Mouse (Mus musculus): ENCODE data around the gene Spata13. TPM values are rescaled to one million over a fixed set of nuclear protein-coding genes. Genes with fewer than 3 reads are reported as not detected.

Spata13 gene
- total and polyA plus RNA-seq, 2 experiments from 2014 or later = 16.5 to 34.1 TPM

GRCm38 (mm10) chr14:60805871-60806270, 172.1 kb downstream of the Spata13 start:
- Histone ChIP-seq H3K9me3 (ENCODE audit: low read length) (no peaks in the 10 kb centered on the region), H3K36me3 (ENCODE audit: insufficient read depth, low read length) (peaks cover 12% of the 10 kb centered on the region; the same call in 1 of the 2 replicates), H3K4me1 (ENCODE audit: insufficient read depth, low read length) (no peaks in the 10 kb centered on the region), H3K4me3 (ENCODE audit: low read length) (no peak overlapping the region), H3K27me3 (ENCODE audit: insufficient read depth, low read length) (no peaks in the 10 kb centered on the region), H3K9ac (replicated peaks; ENCODE audit: low read length) (no peak overlapping the region), H3K4me2 (ENCODE audit: low read depth, low read length) (no peak overlapping the region), H3K27ac (no peak overlapping the region)
- WGBS = 80% methylated on average over 1 of the region's 1 CpGs
- TF ChIP-seq CTCF (IDR thresholded peaks at IDR 0.05; ENCODE audit: low read depth) = no peak
- no peak for DNase-seq (ENCODE audit: low spot score)
- no peak for ATAC-seq

- DNase-seq (ENCODE audit: low spot score) = no peak
- Histone ChIP-seq H3K9me3 (ENCODE audit: low read length) (no peaks in the 10 kb centered on the region), H3K27ac (no peak overlapping the region), H3K9ac (replicated peaks; ENCODE audit: low read length) (no peak overlapping the region), H3K36me3 (ENCODE audit: insufficient read depth, low read length) (peaks cover 5% of the 10 kb centered on the region; the same call in 1 of the 2 replicates), H3K4me2 (ENCODE audit: low read depth, low read length) (no peak overlapping the region), H3K4me1 (ENCODE audit: insufficient read depth, low read length) (no peaks in the 10 kb centered on the region), H3K4me3 (ENCODE audit: low read length) (no peak overlapping the region), H3K27me3 (ENCODE audit: insufficient read depth, low read length) (no peaks in the 10 kb centered on the region)
- WGBS = 55% methylated on average over 11 of the region's 11 CpGs
- ATAC-seq = no peak
- no peak for TF ChIP-seq CTCF (IDR thresholded peaks at IDR 0.05; ENCODE audit: low read depth)
These were observed 173.1 kb downstream of the Spata13 start for GRCm38 (mm10) chr14:60806891-60807344.

- WGBS = 91% methylated on average over 8 of the region's 8 CpGs
- no peak for TF ChIP-seq CTCF (IDR thresholded peaks at IDR 0.05; ENCODE audit: low read depth)
- H3K4me1 ChIP-seq (ENCODE audit: insufficient read depth, low read length) = no peaks in the 10 kb centered on the region
- no peaks in the 10 kb centered on the region for H3K9me3 ChIP-seq (ENCODE audit: low read length)
- no peak overlapping the region for H3K4me3 ChIP-seq (ENCODE audit: low read length)
- DNase-seq (ENCODE audit: low spot score) = no peak
- H3K36me3 ChIP-seq (ENCODE audit: insufficient read depth, low read length) = no peaks in the 10 kb centered on the region
- no peak for ATAC-seq
- no peak overlapping the region for H3K9ac ChIP-seq (replicated peaks; ENCODE audit: low read length)
- H3K27me3 ChIP-seq (ENCODE audit: insufficient read depth, low read length) = no peaks in the 10 kb centered on the region
- H3K27ac ChIP-seq = no peak overlapping the region
- H3K4me2 ChIP-seq (ENCODE audit: low read depth, low read length) = no peak overlapping the region
These were observed 176.1 kb downstream of the Spata13 start for GRCm38 (mm10) chr14:60809881-60810280.

- no peaks in the 10 kb centered on the region for H3K4me1 ChIP-seq (ENCODE audit: insufficient read depth, low read length)
- no peak overlapping the region for H3K4me2 ChIP-seq (ENCODE audit: low read depth, low read length)
- no peaks in the 10 kb centered on the region for H3K9me3 ChIP-seq (ENCODE audit: low read length)
- H3K27ac ChIP-seq = no peak overlapping the region
- TF ChIP-seq CTCF (IDR thresholded peaks at IDR 0.05; ENCODE audit: low read depth) = no peak
- no peak for ATAC-seq
- no peak overlapping the region for H3K4me3 ChIP-seq (ENCODE audit: low read length)
- no peak overlapping the region for H3K9ac ChIP-seq (replicated peaks; ENCODE audit: low read length)
- no peak for DNase-seq (ENCODE audit: low spot score)
- no peaks in the 10 kb centered on the region for H3K27me3 ChIP-seq (ENCODE audit: insufficient read depth, low read length)
- WGBS = 95% methylated on average over 4 of the region's 4 CpGs
- H3K36me3 ChIP-seq (ENCODE audit: insufficient read depth, low read length) = no peaks in the 10 kb centered on the region; the same call in 1 of the 2 replicates
These were observed 177.7 kb downstream of the Spata13 start for GRCm38 (mm10) chr14:60811547-60811946.

Other genes with a start within 250 kb of the Spata13 start
- not detected in 2 replicates for gene C1qtnf9, start 134.1 kb downstream of the Spata13 start, total RNA-seq (2014; rRNA removed)
- 0.19 and 0.24 TPM in 2 replicates for gene C1qtnf9, start 134.1 kb downstream of the Spata13 start, polyA plus RNA-seq (2015; fragmentation: Nextera tagmentation; extraction: Ambion mirVana)
- gene Mipep, start 150.6 kb downstream of the Spata13 start, total RNA-seq (2014; rRNA removed) = 31.7 and 33.1 TPM in 2 replicates
- 15.7 and 17.5 TPM in 2 replicates for gene Mipep, start 150.6 kb downstream of the Spata13 start, polyA plus RNA-seq (2015; fragmentation: Nextera tagmentation; extraction: Ambion mirVana)